Mouse (Mus musculus): ENCODE results near the gene Chrdl2.

- TF ChIP-seq CTCF (IDR thresholded peaks at IDR 0.05; ENCODE audit: extremely low read depth, insufficient read length, insufficient replicate concordance, low read depth, low read length) (no peak), POLR2A (IDR thresholded peaks at IDR 0.05; ENCODE audit: low read depth, low read length) (no peak)
Observed at GRCm38 (mm10) chr7:100036495-100036894, 30.5 kb downstream of the Chrdl2 start.

All from small intestine, adult 2 months (tissue).